Mouse (Mus musculus): ENCODE results near the gene Gas6.

The Gas6 gene

DNA sequence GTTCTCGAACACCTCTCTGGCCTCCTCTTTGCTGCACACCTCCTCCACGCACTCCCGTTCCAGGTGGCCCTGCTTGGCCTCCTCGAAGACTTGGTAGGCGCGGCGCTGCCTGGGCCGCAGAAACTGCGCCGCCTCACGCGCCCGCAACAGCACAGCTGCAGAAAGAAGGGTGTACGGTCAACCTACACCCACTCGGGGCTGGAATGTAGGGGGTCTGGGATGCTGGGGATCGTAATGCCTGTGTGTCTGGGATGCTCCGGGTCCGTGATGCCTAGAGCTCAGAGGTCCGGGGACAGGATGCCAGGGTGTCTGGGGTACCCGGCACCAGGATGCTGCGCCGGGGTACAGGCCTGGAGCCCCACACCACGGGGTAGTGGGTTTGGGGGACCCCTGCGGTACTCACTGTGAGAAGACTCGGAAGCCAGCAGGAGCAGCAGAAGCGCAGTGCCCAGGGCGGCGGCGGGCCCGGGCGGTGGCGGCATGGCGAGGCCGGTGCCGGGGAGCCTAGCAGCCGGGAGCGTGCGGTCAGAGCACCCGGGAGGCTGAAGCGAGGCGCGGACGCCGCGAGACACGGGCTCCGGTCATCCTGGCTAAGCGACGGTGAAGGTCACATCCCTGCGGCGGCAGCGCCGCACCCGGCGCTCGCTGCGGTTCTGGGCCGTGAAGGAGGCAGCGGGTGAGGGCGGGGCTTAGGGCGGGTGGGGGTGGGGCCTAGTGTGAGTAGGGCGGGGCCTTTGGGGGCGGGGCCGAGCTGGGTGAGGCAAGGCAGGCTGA, at the start of gene Gas6:
Gene Gas6 (minus strand): TSS at position 633 of the 774 bp plus-strand sequence.
- peak; percentile 22 for DNase-seq (ENCODE audit: low read depth)

DNA sequence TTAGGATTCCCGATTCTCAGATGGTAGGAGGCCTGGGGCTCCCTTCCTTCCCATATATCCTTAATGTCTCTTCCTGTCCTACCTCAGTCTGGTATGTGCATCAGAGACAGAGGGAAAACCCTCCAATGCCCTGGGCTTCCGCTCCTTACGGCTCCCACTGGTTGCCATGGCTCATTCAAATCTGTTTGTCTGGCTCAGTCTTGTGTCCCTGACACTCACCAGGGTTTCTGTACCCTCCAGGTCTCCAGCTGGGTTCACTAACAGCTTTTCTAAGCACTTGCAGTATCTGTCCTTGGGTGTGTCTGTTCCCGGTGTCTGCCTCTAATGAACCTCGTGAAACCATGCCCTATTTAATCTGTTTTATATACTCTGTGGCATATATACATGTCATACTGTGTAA, 47.2 kb upstream of the Gas6 start:
- no peak for DNase-seq (ENCODE audit: low read depth)

DNA sequence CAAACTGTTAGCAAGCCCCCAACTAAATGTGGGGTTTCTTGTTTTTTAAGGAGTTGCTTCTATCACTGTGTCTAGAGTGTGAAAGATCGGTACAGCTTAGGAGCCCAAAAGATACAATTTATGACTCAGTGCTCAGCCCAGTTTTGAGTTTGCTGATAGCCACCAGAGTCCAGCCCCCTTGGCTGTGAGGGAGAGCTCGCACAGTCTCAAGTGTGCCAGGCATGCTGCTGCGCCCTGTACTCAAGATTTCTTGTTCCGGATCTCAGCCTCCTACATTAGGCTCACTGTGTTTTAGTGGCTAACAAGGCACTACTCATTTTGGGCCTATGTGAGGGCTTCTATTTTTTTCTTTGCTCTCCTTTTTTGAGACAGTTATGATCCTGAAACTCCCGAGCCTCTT, 45.8 kb upstream of the Gas6 start:
- DNase-seq (ENCODE audit: low read depth): no peak

DNA sequence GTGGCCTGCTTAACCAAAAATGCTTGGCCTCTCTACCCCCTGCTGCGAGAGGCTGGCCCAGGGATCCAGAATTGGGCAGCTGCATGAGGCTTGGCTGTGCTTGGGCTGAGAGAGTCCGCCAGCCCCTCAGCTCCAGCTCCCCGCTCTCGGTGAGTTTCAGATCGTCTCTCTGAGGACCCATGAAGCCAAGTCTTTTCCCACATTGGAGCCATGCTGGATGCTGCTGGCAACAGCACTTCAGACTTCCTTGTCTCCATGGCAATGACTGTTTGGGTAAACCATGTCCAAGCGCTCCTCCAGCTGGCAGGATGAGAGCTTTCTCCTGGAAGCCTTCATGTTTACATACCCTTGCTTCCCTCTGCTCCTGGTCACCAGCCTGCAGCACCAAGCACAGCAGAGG, 44.5 kb upstream of the Gas6 start:
- DNase-seq (ENCODE audit: low read depth): no peak

DNA sequence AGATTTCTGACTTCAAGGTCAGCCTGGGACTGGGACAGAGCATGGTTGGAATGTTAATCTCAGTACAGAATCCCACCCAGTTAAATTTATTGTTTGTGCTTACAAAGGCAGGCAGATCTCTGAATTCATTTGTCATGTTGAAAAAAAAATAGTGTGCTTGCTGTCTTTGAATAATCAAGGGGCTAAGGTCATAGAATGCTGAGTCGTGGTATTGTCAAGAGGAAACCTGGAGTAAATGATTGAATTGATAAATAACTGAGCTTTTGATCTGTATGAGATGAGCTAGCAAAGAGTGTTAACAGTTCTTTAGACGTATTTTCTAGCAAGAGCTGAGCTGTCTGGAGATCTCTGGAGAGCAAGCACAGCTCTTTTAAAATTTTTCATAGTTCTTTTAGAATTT, 42.8 kb upstream of the Gas6 start:
- DNase-seq (ENCODE audit: low read depth): no peak

DNA sequence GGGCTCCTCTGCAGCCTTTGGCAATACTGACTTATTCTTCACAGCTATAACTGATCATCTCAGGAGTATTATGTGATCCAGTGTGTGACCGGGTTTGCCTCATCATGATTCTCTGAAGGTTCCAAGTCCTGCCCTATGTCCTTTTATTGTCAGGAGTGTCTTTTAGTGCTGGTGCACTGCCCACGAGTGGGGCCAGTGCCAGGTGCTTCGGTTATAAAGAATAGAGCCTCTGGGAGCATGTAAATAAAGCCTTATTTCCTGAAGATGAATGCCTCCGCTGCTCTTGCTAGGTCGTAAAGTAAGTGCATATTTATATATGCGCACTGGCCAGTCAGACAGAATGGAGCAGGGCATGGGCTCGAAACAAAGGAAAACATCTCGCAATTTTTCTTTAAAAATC, 38.8 kb upstream of the Gas6 start:
- no peak for DNase-seq (ENCODE audit: low read depth)

DNA sequence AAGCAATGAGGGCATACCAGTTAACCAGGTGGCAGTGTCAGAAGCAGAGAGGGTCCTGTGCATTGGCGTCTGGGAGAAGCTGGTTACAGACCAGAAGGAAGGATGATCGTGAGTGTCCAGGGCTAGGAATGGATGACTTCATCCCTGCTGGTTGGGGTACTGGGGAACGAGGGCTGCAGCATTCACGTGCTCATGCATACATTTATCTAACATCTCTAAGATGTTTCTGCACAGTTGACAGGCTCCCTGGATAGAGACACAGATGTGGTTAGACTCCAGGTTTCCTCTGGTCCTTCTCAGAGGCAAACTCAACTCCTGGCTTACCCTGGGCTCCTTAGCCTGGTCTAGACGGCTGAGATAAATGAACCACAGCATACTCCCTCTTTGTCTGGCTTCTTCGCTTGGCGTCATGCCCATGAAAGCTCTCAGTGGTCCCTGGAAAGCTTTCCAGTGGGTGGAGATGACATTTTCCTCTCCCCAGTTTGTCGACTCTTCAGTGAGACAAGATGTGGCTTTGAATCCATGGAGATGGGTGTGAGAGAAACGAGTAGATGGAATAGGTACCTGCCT, 37.4 kb upstream of the Gas6 start:
- no peak for DNase-seq (ENCODE audit: low read depth)

DNA sequence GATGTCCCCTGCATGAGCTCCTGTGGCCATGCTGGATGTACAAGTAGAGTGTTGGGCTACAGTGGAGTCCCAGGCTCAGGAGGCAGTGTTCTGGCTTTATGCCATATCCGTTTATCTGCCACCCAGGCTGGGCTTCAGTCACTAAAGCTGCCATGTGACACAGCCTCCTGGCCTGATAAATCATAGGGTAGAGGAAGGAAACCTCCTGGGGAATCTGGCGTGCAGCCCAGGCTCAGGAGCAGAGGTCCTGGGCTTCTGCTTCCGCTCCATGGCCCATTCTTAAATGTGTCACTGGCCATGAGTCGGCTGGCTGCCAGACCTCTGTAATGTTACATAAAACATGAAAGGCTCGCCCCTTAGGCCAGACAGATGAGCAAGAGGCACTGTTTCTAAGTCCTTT, 36.7 kb upstream of the Gas6 start:
- DNase-seq (ENCODE audit: low read depth): no peak

DNA sequence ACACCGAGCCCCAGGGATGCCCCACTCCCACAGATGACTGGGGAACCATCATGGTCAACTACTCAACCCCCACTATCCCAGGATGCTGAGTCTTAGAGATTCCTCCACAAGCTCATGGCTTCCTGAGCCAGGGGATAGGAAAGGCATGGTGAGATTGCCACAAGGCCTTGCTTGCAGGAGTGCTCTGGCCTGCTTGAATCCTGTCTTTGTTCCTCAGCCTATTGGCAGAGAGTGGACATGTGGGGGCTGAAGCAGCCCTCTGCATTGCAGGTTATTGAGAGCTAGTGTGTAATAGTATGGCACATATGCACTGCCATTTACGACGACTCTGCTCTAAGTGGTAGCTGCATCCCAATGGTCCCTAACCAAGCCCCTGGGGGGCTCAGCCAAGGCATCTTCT, 36.1 kb upstream of the Gas6 start:
- DNase-seq (ENCODE audit: low read depth): no peak

DNA sequence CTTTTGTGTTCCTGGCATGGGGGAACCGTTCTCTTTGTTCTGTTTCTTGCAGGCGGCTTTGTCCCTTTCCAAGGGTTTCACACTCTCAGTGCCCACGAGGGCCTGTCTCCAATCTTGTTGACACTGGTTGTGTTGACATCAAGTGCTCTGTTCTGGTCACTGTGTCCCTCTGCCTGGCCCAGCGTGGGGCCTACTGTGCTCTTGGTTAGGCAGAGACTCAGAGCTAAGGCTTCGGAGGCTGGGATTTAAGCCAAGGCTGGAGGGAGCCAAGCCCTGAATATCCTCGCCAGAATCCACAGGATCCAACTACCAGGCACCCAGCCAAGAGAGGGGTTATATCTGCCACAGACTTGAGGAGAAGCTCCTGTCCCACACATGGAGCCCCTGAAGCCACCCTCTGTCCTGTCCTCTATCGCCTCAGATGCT, 35.6 kb upstream of the Gas6 start:
- no peak for DNase-seq (ENCODE audit: low read depth)

DNA sequence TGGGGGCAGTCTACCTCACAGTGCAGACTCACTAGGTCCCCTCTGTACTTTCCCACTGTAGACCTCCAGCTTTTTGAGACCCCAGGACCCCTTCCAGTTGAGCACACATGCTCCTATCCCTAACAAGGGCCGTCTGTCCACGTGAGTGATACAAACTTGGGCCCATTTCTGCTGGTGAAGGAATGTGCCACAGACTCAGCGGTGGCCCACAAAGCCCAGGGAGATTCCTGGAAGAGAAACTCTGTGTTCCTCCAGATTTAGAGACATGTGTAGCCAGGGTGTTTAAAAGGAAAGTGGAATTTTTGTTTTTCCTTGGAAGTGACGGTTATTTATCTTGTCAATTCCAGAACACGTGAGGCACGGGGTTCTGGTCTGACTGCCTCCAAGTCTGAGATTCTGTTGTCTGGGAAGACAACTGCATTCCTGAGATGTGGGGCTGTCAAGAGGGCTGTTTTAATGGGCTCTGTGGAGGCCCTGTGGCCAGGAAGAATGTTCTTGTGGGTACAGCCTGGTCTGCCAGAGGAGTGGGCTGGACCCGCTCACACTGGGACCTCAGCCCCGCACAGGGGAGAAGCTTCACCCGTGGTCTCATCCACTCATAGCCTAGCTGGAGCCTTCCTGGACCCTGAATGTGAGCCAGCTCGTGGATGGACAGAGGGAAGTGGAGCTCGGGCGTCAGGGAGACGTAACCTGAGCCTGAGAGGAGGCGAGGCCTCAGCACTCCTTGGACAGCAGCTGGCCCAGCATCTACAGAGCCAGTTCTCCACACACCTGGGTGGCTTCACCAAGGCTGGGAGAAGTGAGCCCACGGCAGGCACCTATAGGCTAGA, 34.9 kb upstream of the Gas6 start:
- no peak for DNase-seq (ENCODE audit: low read depth)

DNA sequence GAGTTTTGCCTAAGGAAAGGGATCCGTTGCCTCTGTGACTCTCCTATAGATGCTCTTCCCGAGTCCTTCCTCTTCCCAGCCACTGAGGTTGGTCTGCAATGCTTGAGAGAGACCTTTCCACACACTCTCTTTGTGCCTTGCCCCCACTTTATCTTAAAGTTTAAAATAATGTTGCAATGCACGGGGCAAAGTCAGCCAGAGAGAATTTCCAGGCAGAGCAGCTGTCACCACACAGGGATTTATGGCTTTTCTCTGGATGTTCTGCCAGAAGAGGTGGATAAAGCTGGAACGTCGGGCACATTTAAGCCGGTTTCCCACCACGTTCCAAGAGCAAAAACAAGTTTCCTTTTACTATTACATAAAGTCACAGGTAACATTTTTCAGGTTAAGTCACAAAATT, 27.1 kb upstream of the Gas6 start:
- DNase-seq (ENCODE audit: low read depth): no peak

DNA sequence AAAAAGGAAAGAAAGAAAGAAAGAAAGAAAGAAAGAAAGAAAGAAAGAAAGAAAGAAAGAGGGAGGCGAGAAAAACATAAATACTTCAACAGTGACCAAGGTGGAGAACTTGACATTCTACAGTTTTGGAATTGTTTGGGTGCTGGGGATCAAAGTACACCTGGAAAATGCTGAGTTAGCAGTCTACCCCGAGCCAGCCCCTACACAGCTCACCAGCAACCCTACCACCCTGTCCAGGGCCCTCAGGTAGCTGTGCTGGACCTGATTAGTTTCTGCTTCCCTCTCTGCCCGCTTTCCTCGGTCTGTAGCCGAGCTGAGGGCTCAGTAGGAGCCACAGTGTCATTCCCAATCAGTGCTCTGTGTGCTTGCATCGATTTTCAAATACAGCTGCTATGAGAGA, 26.1 kb upstream of the Gas6 start:
- DNase-seq (ENCODE audit: low read depth): no peak

DNA sequence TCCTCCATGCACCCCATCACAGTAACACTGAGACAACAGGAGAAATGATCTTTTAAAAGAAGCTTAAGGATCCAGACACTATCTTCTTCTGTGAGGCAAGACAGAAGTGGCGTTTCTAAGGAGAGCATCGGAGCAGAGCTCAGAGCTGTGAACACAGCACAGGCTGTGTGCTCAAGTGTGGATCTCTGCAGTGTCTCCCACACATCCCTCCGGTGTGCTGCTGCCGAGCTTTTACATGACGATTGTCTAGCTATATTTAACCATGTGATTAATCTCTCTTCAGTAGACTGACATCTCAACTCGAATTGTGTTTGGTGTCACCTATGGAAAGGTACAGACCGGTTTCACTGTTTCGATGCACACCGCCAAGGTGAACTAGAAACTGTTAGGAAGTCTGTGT, 25.2 kb upstream of the Gas6 start:
- no peak for DNase-seq (ENCODE audit: low read depth)

DNA sequence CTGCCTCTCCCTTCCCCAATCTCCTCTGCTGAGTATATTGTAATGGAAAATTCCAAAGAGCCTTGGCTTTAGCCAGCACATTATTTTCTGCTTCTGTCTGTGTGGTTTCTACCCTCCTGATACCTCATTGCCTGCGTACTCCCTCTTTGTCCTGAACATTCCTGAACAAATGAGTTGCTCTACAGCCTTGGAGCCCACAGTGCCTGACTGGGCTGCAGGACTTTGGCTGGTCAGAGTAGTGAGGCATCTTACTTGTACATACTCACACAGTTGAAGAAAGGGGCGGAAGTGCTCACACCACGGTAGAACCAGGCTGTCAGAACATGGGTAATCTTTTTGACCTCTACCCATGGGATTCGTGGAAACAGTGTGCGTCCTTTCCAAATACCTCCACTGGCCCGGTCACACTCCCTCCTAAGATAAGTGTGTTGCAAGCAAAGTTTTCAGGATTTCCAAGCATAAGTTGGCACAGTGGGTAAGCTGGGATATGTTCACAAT, 23.0 kb upstream of the Gas6 start:
- DNase-seq (ENCODE audit: low read depth): no peak

DNA sequence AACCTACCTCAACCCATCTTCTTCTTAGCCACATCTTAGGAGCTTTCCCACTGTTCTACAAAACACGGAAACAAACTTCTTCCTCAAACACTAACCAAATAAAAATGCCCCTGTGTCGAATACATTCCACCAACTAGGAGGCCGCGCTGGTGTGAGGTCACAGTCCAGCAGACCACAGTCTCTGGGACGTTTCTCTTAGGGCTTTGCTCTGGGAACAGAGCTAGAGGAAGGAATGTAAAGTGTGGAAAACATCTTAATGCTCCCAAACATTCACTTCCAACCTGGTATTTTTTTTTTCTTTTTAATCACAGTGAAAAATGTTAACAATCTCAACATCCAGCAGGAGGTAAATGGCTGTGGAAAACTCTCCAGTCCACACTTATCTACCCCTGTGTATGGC, 22.4 kb upstream of the Gas6 start:
- DNase-seq (ENCODE audit: low read depth): no peak

DNA sequence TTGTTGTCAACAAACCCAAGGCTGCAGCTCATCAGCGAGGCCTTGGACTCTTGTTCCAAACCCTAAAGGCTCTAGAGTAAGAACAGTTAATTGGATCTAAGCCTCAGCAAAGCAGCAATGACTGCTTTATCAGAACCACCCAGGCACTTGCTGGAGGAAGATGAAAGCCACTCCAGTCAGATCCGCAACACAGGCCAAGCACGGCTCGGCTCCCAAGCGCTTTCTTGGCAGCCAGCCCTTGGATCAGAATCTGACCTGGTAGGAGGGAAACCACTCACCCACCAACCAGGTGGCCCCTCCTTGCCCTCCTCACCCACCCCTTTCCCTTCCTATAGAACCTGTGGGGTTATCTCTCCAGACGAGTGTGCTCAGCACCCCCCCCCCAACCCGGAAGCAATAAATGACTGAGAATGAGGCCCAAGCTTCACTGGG, 21.7 kb upstream of the Gas6 start:
- no peak for DNase-seq (ENCODE audit: low read depth)

DNA sequence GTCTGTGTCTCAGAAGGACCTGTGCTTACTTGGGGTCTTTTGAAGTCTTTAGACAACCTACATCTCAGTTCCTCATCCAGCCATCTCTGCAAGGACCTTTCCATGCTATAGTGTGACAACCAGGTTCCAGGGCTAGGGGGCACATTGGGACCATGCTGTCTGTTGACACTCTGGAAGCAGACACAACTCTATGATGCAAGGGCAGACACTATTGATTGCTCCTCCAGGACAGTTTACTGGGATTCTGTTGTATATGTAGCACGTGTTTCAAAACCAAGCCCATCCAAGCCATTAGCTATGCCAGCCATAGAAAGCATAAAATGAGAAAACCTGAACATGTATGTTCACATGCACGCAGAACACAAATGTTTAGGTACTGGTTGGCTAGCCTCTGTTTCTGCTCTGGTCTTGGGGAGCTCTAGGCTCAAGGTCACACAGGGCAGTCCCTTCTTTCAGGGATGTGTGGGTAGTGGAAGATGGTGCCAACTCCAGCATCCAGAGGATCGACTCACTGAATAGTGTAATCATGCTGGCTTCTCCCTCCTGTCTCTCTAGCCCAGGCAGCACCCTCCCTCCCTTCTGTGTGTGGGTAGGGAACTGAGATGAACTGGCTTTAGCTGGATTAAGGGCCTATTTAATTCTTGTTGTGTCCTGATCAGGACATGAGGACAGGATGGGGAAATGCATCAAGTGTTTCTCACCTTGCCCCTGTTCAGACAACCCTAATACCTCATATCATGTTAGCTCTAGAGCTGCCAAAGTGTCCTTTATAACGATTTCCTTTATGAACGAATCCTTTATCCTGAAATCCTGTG, 19.5 kb upstream of the Gas6 start:
- no peak for DNase-seq (ENCODE audit: low read depth)

DNA sequence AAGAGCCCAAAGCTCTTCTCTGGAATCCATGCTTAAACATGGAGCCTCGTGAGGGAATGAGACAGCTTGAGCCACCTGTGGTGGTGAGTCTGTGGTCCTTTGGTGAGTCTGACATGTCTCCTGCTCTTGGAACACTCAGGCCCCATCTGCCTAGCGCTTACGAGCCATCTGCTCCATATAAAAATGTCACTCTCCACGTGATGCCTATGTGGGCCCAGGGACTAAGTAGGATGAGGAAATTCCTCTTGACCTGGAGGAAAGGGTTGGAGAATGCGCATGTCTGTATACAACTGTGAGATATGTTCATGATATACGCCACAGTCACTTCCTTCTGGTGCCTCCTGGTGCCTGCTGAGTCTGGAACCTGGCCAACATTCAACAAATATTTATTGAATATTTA, 18.4 kb upstream of the Gas6 start:
- no peak for DNase-seq (ENCODE audit: low read depth)

DNA sequence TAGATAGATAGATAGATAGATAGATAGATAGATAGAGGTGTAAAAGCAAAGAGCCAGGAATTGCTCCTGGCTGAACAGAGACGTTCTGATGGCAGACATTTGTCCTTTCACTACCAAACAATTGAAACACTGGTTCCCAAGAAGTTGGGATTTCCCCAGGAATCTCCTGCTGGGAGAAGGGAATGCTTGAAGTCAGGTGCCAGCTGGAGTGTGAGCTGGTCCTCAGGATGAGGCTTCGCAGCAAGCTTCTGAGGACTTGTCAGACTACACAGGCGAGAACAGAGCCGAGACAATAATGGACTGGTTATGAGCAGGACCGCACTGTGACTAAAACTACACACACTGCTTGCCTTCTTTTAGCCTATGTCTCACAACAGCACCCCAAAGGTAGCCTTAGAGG, 17.7 kb upstream of the Gas6 start:
- DNase-seq (ENCODE audit: low read depth): no peak

DNA sequence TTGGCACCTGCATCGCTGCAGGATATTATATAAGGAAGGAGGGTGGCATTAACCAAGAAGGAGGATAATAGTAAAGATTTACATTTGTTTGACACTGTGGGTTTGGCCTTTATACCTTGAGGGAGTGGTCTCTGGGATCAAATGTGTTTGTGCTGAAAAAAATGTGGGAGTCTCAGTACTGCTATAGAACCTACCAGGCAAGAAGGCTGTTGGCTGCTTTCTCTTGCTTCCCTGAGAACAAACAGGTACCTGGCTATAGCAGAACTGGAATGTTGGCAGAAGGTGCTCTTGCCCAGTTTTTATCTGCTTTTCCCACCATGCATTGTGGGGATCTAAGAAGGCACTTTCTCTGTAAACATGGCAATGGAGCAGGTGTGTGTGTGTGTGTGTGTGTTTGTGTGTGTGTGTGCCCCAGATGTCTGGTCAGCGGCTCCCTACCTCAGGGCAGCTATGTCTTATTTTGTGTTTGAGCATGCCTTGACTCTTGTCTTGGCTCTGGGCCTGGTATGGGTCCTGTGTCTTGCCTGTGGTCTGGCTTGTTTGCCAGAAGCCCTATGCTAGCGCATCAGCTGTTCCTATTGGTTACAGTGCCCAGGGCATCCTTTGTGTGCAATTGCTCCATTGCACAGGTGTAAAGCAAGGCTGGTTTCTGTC, 13.1 kb upstream of the Gas6 start:
- DNase-seq (ENCODE audit: low read depth): no peak

DNA sequence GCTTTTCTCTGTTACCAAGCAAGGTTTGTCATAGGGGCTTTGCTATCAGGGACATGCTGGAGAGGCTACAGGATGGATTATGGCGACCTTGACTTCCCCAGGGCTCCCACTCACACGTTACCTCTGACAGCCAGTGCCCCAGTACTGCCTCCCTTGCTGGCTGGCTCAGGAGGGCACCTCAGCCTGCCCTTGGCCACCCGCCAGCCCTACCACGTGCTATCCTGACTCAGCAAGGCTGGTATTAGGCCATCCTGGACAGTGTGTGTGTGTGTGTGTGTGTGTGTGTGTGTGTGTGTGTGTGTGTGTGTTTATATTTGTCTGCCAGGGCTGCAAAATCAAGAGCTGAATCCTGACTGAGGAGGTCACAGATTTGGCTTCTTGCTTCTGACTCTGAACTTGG, 12.6 kb upstream of the Gas6 start:
- no peak for DNase-seq (ENCODE audit: low read depth)
